Mouse (Mus musculus) liver, embryonic 14.5 days (tissue): ENCODE measurements around the gene Tspear. TPM values are rescaled to one million over a fixed set of nuclear protein-coding genes. Genes with fewer than 3 reads are reported as not detected.

ENCODE experiments used
- ATAC-seq: fragments of 200-750 bp; cut with Nextera tagmentation; 2 replicates; pipeline ENCODE4 v1.8.0; 2017; ENCODE audit warnings: moderate number of reproducible peaks, mild to moderate bottlenecking, moderate library complexity; ENCODE audit not compliant: insufficient read depth
- DNase-seq, 3 experiments: peaks; one replicate each; pipeline ENCODE4 v3.0.0-alpha.2; 2012 to 2013; ENCODE audit warnings: low read depth in 3 of 3, low spot score in 3 of 3
- H3K27ac ChIP-seq: fragments of 300-500 bp; sonication (generic); 2 replicates; pipeline ENCODE4 v1.5.1; 2014; ENCODE audit warnings: moderate library complexity, mild to moderate bottlenecking, control low read depth, inconsistent platforms
- H3K27me3 ChIP-seq: fragments of 300-500 bp; sonication (generic); 2 replicates; pipeline ENCODE4 v1.6.1; 2014; ENCODE audit warnings: mild to moderate bottlenecking, low read length, moderate library complexity; ENCODE audit not compliant: control insufficient read depth, insufficient read depth
- H3K36me3 ChIP-seq: fragments of 300-500 bp; sonication (generic); replicated peaks from 2 replicates; pipeline ENCODE4 v1.6.1; 2014; ENCODE audit warnings: low read depth; ENCODE audit not compliant: control insufficient read depth, insufficient read depth
- H3K4me1 ChIP-seq, 2 experiments: fragments of 200-500 bp in 1 of 2; fragments of 300-500 bp in 1 of 2; sonication (generic) in 1 of 2; replicated peaks; 2 replicates each; pipeline ENCODE4 v1.6.1; 2012 to 2014; ENCODE audit warnings: antibody characterized with exemption in 1 of 2, inconsistent platforms in 1 of 2, low read length in 1 of 2; ENCODE audit not compliant: control insufficient read depth in 2 of 2, insufficient read depth in 2 of 2
- H3K4me2 ChIP-seq: fragments of 300-500 bp; sonication (generic); 2 replicates; pipeline ENCODE4 v1.6.1; 2014; ENCODE audit warnings: low read depth, mild to moderate bottlenecking, control low read depth, moderate library complexity
- H3K4me3 ChIP-seq, 2 experiments: fragments of 200-500 bp in 1 of 2; fragments of 300-500 bp in 1 of 2; sonication (generic) in 1 of 2; 2 replicates each; pipeline ENCODE4 v1.5.1; 2012 to 2014; ENCODE audit warnings: low read depth in 2 of 2, low read length in 2 of 2, mild to moderate bottlenecking in 2 of 2, control low read depth in 1 of 2, inconsistent platforms in 1 of 2, moderate library complexity in 1 of 2; ENCODE audit not compliant: insufficient read depth in 1 of 2
- H3K9ac ChIP-seq: fragments of 300-500 bp; sonication (generic); replicated peaks from 2 replicates; pipeline ENCODE4 v1.6.1; 2014; ENCODE audit warnings: mild to moderate bottlenecking, control low read depth, moderate library complexity
- H3K9me3 ChIP-seq: fragments of 300-500 bp; sonication (generic); 2 replicates; pipeline ENCODE4 v1.6.1; 2016; ENCODE audit warnings: low read length, mixed read lengths; ENCODE audit not compliant: control insufficient read depth
- CTCF ChIP-seq: IDR thresholded peaks from 2 replicates; pipeline ENCODE4 v1.5.1; 2016; ENCODE audit warnings: antibody characterized with exemption, low read depth, control low read depth
- EP300 ChIP-seq: IDR thresholded peaks from 2 replicates; pipeline ENCODE4 v1.6.1; 2016; ENCODE audit warnings: antibody characterized with exemption, low read depth
- WGBS: fragments of 180-500 bp; shearing (Covaris S2); extraction: QIAGEN DNeasy Blood & Tissue Kit; methylation state at CpG from one replicate; pipeline ENCODE4 v1.1.7; 2014; ENCODE audit not compliant: insufficient replicate concordance; 5-methylcytosine and 5-hydroxymethylcytosine counted together
- microRNA counts: library from miRNA; unstranded; fragments of <30 nt; microRNA quantifications from one replicate; lab custom pipeline; 2016
- microRNA-seq: library from miRNA; unstranded; fragments of <30 nt; microRNA quantifications from one replicate; pipeline ENCODE4, GENCODE M21; 2016
- polyA plus RNA-seq, 2 experiments: library from polyadenylated mRNA; depleted of rRNA in 1 of 2; stranded (reverse) in 1 of 2; unstranded in 1 of 2; fragments of >200 nt; fragmentation: Nextera tagmentation in 1 of 2; extraction: Ambion mirVana in 1 of 2; gene quantifications; 2 replicates each; pipeline versions ENCODE4 v1.2.1 to v1.2.3; 2012 to 2014

The Tspear gene
- polyA plus RNA-seq, 2 experiments = 0.03 TPM; not detected in 1

DNA sequence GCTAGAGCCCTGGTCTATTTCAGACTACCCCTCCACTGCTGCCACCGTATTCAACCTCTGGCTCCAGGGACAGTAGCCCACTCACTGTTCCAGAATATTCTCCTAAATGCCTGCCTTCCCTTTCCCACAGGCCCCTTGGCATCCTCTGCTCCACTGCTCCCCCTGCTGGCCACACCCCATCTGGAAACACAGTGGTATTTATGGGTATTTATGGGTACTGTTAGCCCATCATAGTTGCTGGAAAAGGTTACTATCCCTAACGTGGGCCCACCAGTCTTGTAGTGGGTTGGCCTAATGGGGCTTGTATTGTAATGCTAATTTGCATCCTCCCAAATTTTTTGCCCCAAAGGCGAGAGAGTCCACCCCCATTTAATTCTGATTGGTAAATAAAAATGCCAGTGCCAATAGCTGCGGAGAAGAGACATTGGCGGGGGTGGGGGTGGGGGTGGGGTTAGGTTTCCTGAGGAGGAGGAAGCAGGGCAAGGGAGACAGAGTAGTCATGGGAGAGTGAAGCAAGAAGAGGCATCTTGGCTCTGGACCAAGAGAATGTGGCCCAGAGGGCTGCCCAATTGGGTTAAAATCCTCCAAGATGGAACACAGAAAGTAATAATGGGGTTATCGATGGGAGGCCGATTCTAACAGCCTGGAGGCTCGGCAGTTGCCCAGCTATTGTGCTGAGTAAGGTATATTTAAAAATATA, 230.4 kb downstream of the Tspear start:
- H3K4me2 ChIP-seq = no peak overlapping the region
- H3K36me3 ChIP-seq = no peaks in the 10 kb centered on the region
- TF ChIP-seq CTCF (peak; percentile 90), EP300 (no peak)
- H3K9ac ChIP-seq = no peak overlapping the region
- H3K27me3 ChIP-seq = no peaks in the 10 kb centered on the region
- H3K9me3 ChIP-seq = no peaks in the 10 kb centered on the region
- no peak overlapping the region for H3K4me3 ChIP-seq
- WGBS = 50% methylated on average over 8 of the region's 8 CpGs
- ATAC-seq = no peak
- no peak overlapping the region for H3K27ac ChIP-seq
- peak in 1 of 3 experiments; percentile 7 for DNase-seq
- H3K4me1 ChIP-seq = no peaks in the 10 kb centered on the region

DNA sequence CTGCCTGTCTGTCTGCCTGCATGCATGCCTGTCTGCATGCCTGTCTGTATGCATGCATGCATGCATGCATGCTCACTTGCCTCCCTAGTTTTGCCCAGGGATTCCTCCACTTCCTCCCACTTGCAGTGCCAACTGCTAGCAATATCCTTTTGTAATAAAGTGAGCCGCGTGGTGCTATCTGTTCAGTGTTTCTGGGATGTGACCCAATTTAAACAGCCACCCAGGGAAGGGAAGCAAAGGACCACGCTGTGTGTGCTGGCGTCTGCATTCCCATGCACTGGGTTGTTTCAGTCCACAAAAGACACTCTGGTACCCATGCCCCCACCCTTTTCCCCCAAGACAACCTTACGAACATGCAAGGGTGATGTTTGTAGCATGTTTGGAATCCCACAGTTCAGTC, 234.6 kb downstream of the Tspear start:
- WGBS = 63% methylated on average over 5 of the region's 5 CpGs
- H3K4me1 ChIP-seq = no peaks in the 10 kb centered on the region

GRCm38 (mm10) chr10:77922681-77923080, 236.3 kb downstream of the Tspear start:
- no peak overlapping the region for H3K27ac ChIP-seq
- H3K4me1 ChIP-seq = no peaks in the 10 kb centered on the region
- H3K4me3 ChIP-seq = no peak overlapping the region
- DNase-seq (no peak), ATAC-seq (no peak)
- H3K27me3 ChIP-seq = no peaks in the 10 kb centered on the region
- TF ChIP-seq EP300 = no peak
- no peak for TF ChIP-seq CTCF
- 51% methylated on average over 4 of the region's 4 CpGs for WGBS
- H3K9me3 ChIP-seq = no peaks in the 10 kb centered on the region
- no peaks in the 10 kb centered on the region for H3K36me3 ChIP-seq
- H3K4me2 ChIP-seq = no peak overlapping the region
- no peak overlapping the region for H3K9ac ChIP-seq

More for the DNA sequence above, 234.6 kb downstream of the Tspear start:
- no peak for TF ChIP-seq CTCF
- TF ChIP-seq EP300 = no peak
- ATAC-seq = no peak
- H3K36me3 ChIP-seq = no peaks in the 10 kb centered on the region
- H3K9ac ChIP-seq = no peak overlapping the region
- no peaks in the 10 kb centered on the region for H3K27me3 ChIP-seq
- no peak overlapping the region for H3K27ac ChIP-seq
- H3K4me2 ChIP-seq = no peak overlapping the region
- no peak for DNase-seq
- no peaks in the 10 kb centered on the region for H3K9me3 ChIP-seq
- H3K4me3 ChIP-seq = no peak overlapping the region

GRCm38 (mm10) chr10:77926140-77926539, 239.8 kb downstream of the Tspear start:
- Histone ChIP-seq H3K9ac (no peak overlapping the region), H3K36me3 (no peaks in the 10 kb centered on the region), H3K4me1 (no peaks in the 10 kb centered on the region), H3K27me3 (no peaks in the 10 kb centered on the region), H3K27ac (no peak overlapping the region), H3K4me3 (no peak overlapping the region), H3K9me3 (no peaks in the 10 kb centered on the region), H3K4me2 (no peak overlapping the region)
- WGBS = 23% methylated on average over 7 of the region's 7 CpGs
- ATAC-seq = no peak
- DNase-seq = peak in 2 of 3 experiments; percentile 19 to 33
- peak; percentile 79 for TF ChIP-seq CTCF
- no peak for TF ChIP-seq EP300

DNA sequence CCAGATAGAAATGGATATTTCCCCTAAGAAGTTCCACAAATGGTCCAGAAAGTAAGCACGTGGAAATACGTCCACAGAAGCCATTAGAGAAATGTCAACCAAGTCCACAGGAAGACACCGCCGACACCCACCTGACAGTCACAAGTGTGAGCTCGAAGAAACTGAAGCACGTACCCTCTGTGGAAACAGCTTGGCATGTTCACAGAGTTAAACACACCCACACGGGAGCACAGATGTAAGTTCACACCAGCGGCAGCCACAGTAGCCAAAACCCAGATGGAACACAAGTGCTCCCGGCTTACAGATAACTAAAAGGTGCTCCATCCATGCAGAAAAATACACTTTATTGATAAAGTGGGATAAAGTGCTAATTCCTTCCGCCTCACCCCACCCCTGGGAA, 241.0 kb downstream of the Tspear start:
- WGBS = 69% methylated on average over 10 of the region's 10 CpGs
- DNase-seq (no peak), ATAC-seq (no peak)

More for the DNA sequence above, 241.0 kb downstream of the Tspear start:
- Histone ChIP-seq H3K4me3 (no peak overlapping the region), H3K9ac (no peak overlapping the region), H3K4me1 (no peaks in the 10 kb centered on the region), H3K27ac (no peak overlapping the region), H3K27me3 (no peaks in the 10 kb centered on the region), H3K9me3 (no peaks in the 10 kb centered on the region), H3K36me3 (no peaks in the 10 kb centered on the region), H3K4me2 (no peak overlapping the region)
- TF ChIP-seq EP300 (no peak), CTCF (no peak)

MicroRNA genes within 50 kb of the gene (microRNA counts, 519-probe panel; counts per million panel counts)
- 69.9 counts per million for microRNA mmu-miR-1930 (lab: Ali Mortazavi, UCI)

Small RNA genes within 50 kb of the gene (microRNA-seq; reads per million reads assigned to microRNA genes)
- 13.9 reads per million, percentile 25 among the genes with 10 or more reads in this experiment for gene Mir1930

Other genes with a start within 250 kb of the Tspear start
- 9.6 and 13.9 TPM in 2 replicates for gene Fam207a, start 170.8 kb upstream of the Tspear start, polyA plus RNA-seq (2012; rRNA removed)
- 16.7 and 19.5 TPM in 2 replicates for gene Fam207a, start 170.8 kb upstream of the Tspear start, polyA plus RNA-seq (2014; fragmentation: Nextera tagmentation; extraction: Ambion mirVana)
- gene Itgb2, start 156.3 kb upstream of the Tspear start, polyA plus RNA-seq (2012; rRNA removed) = 7.1 and 8.7 TPM in 2 replicates
- 9.2 and 11.1 TPM in 2 replicates for gene Itgb2, start 156.3 kb upstream of the Tspear start, polyA plus RNA-seq (2014; fragmentation: Nextera tagmentation; extraction: Ambion mirVana)
- 36.6 and 40.5 TPM in 2 replicates for gene Pttg1ip, start 104.8 kb upstream of the Tspear start, polyA plus RNA-seq (2012; rRNA removed)
- 64.8 and 69.1 TPM in 2 replicates for gene Pttg1ip, start 104.8 kb upstream of the Tspear start, polyA plus RNA-seq (2014; fragmentation: Nextera tagmentation; extraction: Ambion mirVana)
- 74.1 and 109 TPM in 2 replicates for gene Sumo3, start 80.5 kb upstream of the Tspear start, polyA plus RNA-seq (2012; rRNA removed)
- gene Sumo3, start 80.5 kb upstream of the Tspear start, polyA plus RNA-seq (2014; fragmentation: Nextera tagmentation; extraction: Ambion mirVana) = 82.5 and 87.7 TPM in 2 replicates
- gene Gm49325, start 80.4 kb upstream of the Tspear start, polyA plus RNA-seq (2012; rRNA removed) = 0.09 TPM in 1 of 2 replicates, not detected in the other
- gene Gm49325, start 80.4 kb upstream of the Tspear start, polyA plus RNA-seq (2014; fragmentation: Nextera tagmentation; extraction: Ambion mirVana) = not detected in 2 replicates
- 19.3 TPM in 2 replicates for gene Ube2g2, start 64.3 kb upstream of the Tspear start, polyA plus RNA-seq (2012; rRNA removed)
- gene Ube2g2, start 64.3 kb upstream of the Tspear start, polyA plus RNA-seq (2014; fragmentation: Nextera tagmentation; extraction: Ambion mirVana) = 25.3 and 27.1 TPM in 2 replicates
- not detected in 2 replicates for gene Gm19402, start 4.2 kb downstream of the Tspear start, polyA plus RNA-seq (2012; rRNA removed)
- gene Gm19402, start 4.2 kb downstream of the Tspear start, polyA plus RNA-seq (2014; fragmentation: Nextera tagmentation; extraction: Ambion mirVana) = not detected in 2 replicates
- gene Gm9508, start 10.7 kb downstream of the Tspear start, polyA plus RNA-seq (2012; rRNA removed) = not detected in 2 replicates
- not detected in 2 replicates for gene Gm9508, start 10.7 kb downstream of the Tspear start, polyA plus RNA-seq (2014; fragmentation: Nextera tagmentation; extraction: Ambion mirVana)
- not detected in 2 replicates for gene Gm10272, start 20.1 kb downstream of the Tspear start, polyA plus RNA-seq (2012; rRNA removed)
- not detected in 2 replicates for gene Gm10272, start 20.1 kb downstream of the Tspear start, polyA plus RNA-seq (2014; fragmentation: Nextera tagmentation; extraction: Ambion mirVana)
- gene Gm10024, start 24.9 kb downstream of the Tspear start, polyA plus RNA-seq (2012; rRNA removed) = not detected in 2 replicates
- gene Gm10024, start 24.9 kb downstream of the Tspear start, polyA plus RNA-seq (2014; fragmentation: Nextera tagmentation; extraction: Ambion mirVana) = not detected in 2 replicates
- gene Gm10142, start 29.2 kb downstream of the Tspear start, polyA plus RNA-seq (2012; rRNA removed) = not detected in 2 replicates
- gene Gm10142, start 29.2 kb downstream of the Tspear start, polyA plus RNA-seq (2014; fragmentation: Nextera tagmentation; extraction: Ambion mirVana) = not detected in 2 replicates
- gene Krtap12-1, start 34.0 kb downstream of the Tspear start, polyA plus RNA-seq (2012; rRNA removed) = not detected in 2 replicates
- gene Krtap12-1, start 34.0 kb downstream of the Tspear start, polyA plus RNA-seq (2014; fragmentation: Nextera tagmentation; extraction: Ambion mirVana) = not detected in 2 replicates
- not detected in 2 replicates for gene Gm10100, start 39.9 kb downstream of the Tspear start, polyA plus RNA-seq (2012; rRNA removed)
- gene Gm10100, start 39.9 kb downstream of the Tspear start, polyA plus RNA-seq (2014; fragmentation: Nextera tagmentation; extraction: Ambion mirVana) = not detected in 2 replicates
- gene Gm18596, start 56.1 kb downstream of the Tspear start, polyA plus RNA-seq (2012; rRNA removed) = not detected in 2 replicates
- gene Gm18596, start 56.1 kb downstream of the Tspear start, polyA plus RNA-seq (2014; fragmentation: Nextera tagmentation; extraction: Ambion mirVana) = not detected in 2 replicates
- not detected in 2 replicates for gene Gm9736, start 64.8 kb downstream of the Tspear start, polyA plus RNA-seq (2012; rRNA removed)
- gene Gm9736, start 64.8 kb downstream of the Tspear start, polyA plus RNA-seq (2014; fragmentation: Nextera tagmentation; extraction: Ambion mirVana) = not detected in 2 replicates
- gene Gm3233, start 73.1 kb downstream of the Tspear start, polyA plus RNA-seq (2012; rRNA removed) = not detected in 2 replicates
- not detected in 2 replicates for gene Gm3233, start 73.1 kb downstream of the Tspear start, polyA plus RNA-seq (2014; fragmentation: Nextera tagmentation; extraction: Ambion mirVana)
- not detected in 2 replicates for gene Gm3238, start 84.8 kb downstream of the Tspear start, polyA plus RNA-seq (2012; rRNA removed)
- not detected in 2 replicates for gene Gm3238, start 84.8 kb downstream of the Tspear start, polyA plus RNA-seq (2014; fragmentation: Nextera tagmentation; extraction: Ambion mirVana)
- not detected in 2 replicates for gene Gm7138, start 90.4 kb downstream of the Tspear start, polyA plus RNA-seq (2012; rRNA removed)
- gene Gm7138, start 90.4 kb downstream of the Tspear start, polyA plus RNA-seq (2014; fragmentation: Nextera tagmentation; extraction: Ambion mirVana) = not detected in 2 replicates
- not detected in 2 replicates for gene Gm3250, start 96.0 kb downstream of the Tspear start, polyA plus RNA-seq (2012; rRNA removed)
- not detected in 2 replicates for gene Gm3250, start 96.0 kb downstream of the Tspear start, polyA plus RNA-seq (2014; fragmentation: Nextera tagmentation; extraction: Ambion mirVana)
- gene Gm7137, start 101.6 kb downstream of the Tspear start, polyA plus RNA-seq (2012; rRNA removed) = not detected in 2 replicates
- not detected in 2 replicates for gene Gm7137, start 101.6 kb downstream of the Tspear start, polyA plus RNA-seq (2014; fragmentation: Nextera tagmentation; extraction: Ambion mirVana)
- not detected in 2 replicates for gene Gm9639, start 108.5 kb downstream of the Tspear start, polyA plus RNA-seq (2012; rRNA removed)
- not detected in 2 replicates for gene Gm9639, start 108.5 kb downstream of the Tspear start, polyA plus RNA-seq (2014; fragmentation: Nextera tagmentation; extraction: Ambion mirVana)
- gene Gm19668, start 112.6 kb downstream of the Tspear start, polyA plus RNA-seq (2012; rRNA removed) = not detected in 2 replicates
- gene Gm19668, start 112.6 kb downstream of the Tspear start, polyA plus RNA-seq (2014; fragmentation: Nextera tagmentation; extraction: Ambion mirVana) = not detected in 2 replicates
- not detected in 2 replicates for gene Gm9507, start 125.3 kb downstream of the Tspear start, polyA plus RNA-seq (2012; rRNA removed)
- gene Gm9507, start 125.3 kb downstream of the Tspear start, polyA plus RNA-seq (2014; fragmentation: Nextera tagmentation; extraction: Ambion mirVana) = not detected in 2 replicates
- gene Gm2696, start 128.1 kb downstream of the Tspear start, polyA plus RNA-seq (2012; rRNA removed) = not detected in 2 replicates
- gene Gm2696, start 128.1 kb downstream of the Tspear start, polyA plus RNA-seq (2014; fragmentation: Nextera tagmentation; extraction: Ambion mirVana) = not detected in 2 replicates
- gene Krtap10-4, start 140.5 kb downstream of the Tspear start, polyA plus RNA-seq (2012; rRNA removed) = not detected in 2 replicates
- gene Krtap10-4, start 140.5 kb downstream of the Tspear start, polyA plus RNA-seq (2014; fragmentation: Nextera tagmentation; extraction: Ambion mirVana) = not detected in 2 replicates
- not detected in 2 replicates for gene Krtap10-10, start 149.4 kb downstream of the Tspear start, polyA plus RNA-seq (2012; rRNA removed)
- not detected in 2 replicates for gene Krtap10-10, start 149.4 kb downstream of the Tspear start, polyA plus RNA-seq (2014; fragmentation: Nextera tagmentation; extraction: Ambion mirVana)
- not detected in 2 replicates for gene Gm36176, start 160.2 kb downstream of the Tspear start, polyA plus RNA-seq (2012; rRNA removed)
- not detected in 2 replicates for gene Gm36176, start 160.2 kb downstream of the Tspear start, polyA plus RNA-seq (2014; fragmentation: Nextera tagmentation; extraction: Ambion mirVana)
- not detected in 2 replicates for gene Gm10318, start 166.3 kb downstream of the Tspear start, polyA plus RNA-seq (2012; rRNA removed)
- not detected in 2 replicates for gene Gm10318, start 166.3 kb downstream of the Tspear start, polyA plus RNA-seq (2014; fragmentation: Nextera tagmentation; extraction: Ambion mirVana)
- not detected in 2 replicates for gene Gm3285, start 175.4 kb downstream of the Tspear start, polyA plus RNA-seq (2012; rRNA removed)
- gene Gm3285, start 175.4 kb downstream of the Tspear start, polyA plus RNA-seq (2014; fragmentation: Nextera tagmentation; extraction: Ambion mirVana) = not detected in 2 replicates
- gene Lrrc3, start 216.0 kb downstream of the Tspear start, polyA plus RNA-seq (2012; rRNA removed) = 6.7 and 8.4 TPM in 2 replicates
- 8.0 and 8.9 TPM in 2 replicates for gene Lrrc3, start 216.0 kb downstream of the Tspear start, polyA plus RNA-seq (2014; fragmentation: Nextera tagmentation; extraction: Ambion mirVana)